Mouse (Mus musculus) splenic B cell, adult 2 months (primary cell): ENCODE measurements at regions not wholly inside any gene's neighbourhood (a gene's known extent, or its start where the extent isn't known, plus 50 kb on each side); places are given as distances from the start of the nearest gene placed in this dataset.

ENCODE experiments used
- DNase-seq: peaks from one replicate; pipeline ENCODE4 v3.0.0-alpha.2; 2011; ENCODE audit warnings: low read depth, low spot score
- H3K27me3 ChIP-seq: 2 replicates; pipeline ENCODE4 v1.6.1; 2012; ENCODE audit warnings: mild to moderate bottlenecking, low read length, moderate library complexity, mixed read lengths; ENCODE audit not compliant: control insufficient read depth, poor library complexity, insufficient read depth, severe bottlenecking
- H3K36me3 ChIP-seq: 2 replicates; pipeline ENCODE4 v1.6.1; 2012; ENCODE audit warnings: mild to moderate bottlenecking, low read length, moderate library complexity, mixed read lengths; ENCODE audit not compliant: control insufficient read depth, poor library complexity, insufficient read depth, severe bottlenecking

DNA sequence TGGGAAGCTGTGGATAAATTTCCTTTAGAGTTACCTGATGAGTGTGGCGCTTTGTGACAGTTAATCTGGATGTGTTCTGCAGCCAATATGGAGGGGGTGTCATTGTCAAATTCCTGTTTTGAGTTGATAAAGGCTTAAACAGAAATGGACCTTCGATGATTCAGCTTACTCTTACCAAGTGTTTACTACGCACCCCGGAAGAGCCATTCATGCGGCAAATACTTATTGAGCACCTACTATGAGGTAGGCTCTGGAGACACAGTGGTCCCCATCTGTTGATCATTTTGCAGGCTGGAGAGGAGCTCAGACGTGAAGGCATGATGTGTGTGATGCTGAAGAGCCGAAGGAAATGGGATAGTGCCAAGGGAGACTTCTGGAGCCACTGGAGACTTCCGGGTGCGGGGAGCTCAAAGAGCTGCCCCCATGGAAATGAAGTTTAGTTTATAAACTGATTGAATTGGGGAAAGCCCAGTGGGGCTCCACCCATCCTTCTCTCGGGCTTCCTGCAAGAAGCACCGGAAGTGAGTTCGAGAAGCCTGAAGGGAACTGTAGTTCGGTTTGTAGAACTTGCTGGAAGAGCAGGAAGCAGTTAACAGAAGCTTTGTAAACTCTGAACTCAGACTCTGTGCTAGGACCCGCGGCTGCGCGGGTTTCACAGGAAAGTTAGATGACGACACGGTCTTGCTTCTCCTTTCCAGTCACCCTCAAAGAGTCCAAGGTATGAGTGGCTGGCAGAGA, 187.7 kb downstream of the Katnal1 start:
- H3K36me3 ChIP-seq: no peaks in the 10 kb centered on the region
- no peaks in the 10 kb centered on the region for H3K27me3 ChIP-seq
- DNase-seq: peak; percentile 40

DNA sequence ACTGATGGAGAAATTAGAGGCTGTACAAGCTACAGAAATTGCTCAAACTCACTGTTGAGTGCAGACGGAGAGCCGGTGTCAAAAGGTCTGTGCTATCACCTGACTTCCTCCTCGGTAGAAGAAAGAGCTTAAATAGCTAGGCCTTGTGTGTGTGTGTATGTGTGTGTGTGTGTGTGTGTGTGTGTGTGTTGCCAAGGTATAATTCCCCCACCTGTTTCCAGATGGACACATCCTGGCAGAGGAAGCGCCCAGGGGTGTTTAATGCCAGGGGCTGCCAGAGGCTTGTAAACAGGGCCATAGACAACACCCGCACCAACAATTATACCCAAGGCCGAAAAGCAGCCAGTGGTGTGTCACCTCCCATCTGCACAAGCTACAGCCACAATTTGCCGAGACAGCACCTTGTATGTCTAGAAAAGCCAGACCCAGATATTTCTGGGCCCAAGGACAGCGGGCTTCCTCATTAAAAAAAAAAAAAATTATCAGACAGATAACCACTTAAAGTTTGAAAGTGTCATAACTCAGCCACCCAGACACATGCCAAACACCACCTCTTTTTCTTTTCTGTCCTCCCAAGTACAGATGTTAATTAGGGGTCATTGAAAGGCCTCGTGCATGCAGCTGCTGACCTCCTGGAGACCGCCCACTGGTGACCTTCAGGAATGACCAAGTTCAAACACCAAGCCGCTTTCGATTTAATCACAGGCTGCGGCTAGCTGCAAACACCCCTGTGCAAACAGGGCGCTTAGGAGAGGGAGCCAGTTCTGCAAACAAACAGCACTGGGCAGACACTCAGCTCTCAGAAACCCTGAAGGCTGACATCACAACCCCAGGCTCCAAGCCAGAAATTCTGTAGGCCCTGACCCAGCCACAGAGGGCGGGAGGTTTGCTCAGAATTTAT, 188.0 kb upstream of the Ubl3 start:
- DNase-seq: no peak

DNA sequence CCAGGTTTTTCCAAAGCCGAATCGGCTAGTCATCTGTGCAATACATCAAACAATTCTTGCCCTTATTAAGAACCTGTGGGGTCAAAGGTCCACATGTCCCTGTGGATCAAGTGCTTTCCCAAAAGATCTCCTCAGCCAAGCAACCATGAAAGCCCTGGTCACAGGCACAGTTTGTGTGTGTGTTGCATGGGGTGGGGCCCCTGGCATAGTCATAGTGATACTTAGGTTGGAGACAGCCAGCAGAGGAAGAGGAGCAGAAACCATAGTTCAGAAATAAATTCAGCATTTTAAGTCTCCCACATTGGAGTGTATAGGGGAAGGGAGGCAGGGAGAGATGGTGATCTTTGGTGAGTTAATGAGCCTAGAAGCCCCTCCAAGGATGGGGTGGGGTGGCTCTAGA, 187.1 kb upstream of the Ubl3 start:
- H3K36me3 ChIP-seq: no peaks in the 10 kb centered on the region
- H3K27me3 ChIP-seq: no peaks in the 10 kb centered on the region
- no peak for DNase-seq

More for the DNA sequence above, 188.0 kb upstream of the Ubl3 start:
- H3K36me3 ChIP-seq: no peaks in the 10 kb centered on the region
- no peaks in the 10 kb centered on the region for H3K27me3 ChIP-seq

DNA sequence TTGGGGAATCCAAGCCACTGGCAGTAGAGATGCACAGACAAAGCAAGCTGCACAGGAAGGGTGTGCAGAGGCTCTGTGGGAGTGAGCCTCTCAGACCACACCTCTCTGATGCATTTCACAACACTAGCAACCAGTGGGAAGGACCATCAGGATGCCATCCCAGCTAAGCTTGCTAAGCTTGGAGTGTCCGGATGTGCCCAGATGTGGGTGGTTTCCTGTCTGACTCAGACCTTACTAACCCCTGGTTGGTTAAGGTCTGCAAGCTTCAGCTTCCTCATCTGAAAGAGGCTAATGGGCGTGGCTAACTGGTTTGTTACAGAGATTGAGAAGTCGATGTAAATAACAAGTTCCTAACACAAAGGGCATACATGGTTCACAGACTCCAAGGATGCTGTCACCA, 186.6 kb upstream of the Ubl3 start:
- Histone ChIP-seq H3K36me3 (no peaks in the 10 kb centered on the region), H3K27me3 (no peaks in the 10 kb centered on the region)
- DNase-seq: peak; percentile 71

DNA sequence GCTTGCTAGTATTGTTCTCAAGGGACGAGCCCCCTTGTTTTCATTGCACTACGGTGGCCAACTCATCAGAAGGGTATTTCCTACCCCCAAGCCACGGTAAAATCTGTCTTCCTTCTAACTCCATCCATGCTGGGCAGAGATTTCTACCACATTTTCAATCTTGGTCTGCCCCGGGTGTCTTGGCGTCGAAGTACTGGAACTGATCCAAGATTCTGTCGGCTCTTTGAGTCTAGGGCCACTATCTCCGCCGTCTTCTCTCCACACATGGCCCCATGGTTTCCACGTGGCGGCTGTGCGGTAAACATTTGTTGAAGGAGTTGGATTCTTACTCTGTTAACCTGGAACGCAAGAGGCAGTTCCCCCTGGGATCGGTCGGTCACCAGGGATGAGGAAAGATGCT, 177.0 kb upstream of the Ubl3 start:
- DNase-seq: no peak
- H3K27me3 ChIP-seq: no peaks in the 10 kb centered on the region; the same call in 1 of the 2 replicates
- no peaks in the 10 kb centered on the region for H3K36me3 ChIP-seq

DNA sequence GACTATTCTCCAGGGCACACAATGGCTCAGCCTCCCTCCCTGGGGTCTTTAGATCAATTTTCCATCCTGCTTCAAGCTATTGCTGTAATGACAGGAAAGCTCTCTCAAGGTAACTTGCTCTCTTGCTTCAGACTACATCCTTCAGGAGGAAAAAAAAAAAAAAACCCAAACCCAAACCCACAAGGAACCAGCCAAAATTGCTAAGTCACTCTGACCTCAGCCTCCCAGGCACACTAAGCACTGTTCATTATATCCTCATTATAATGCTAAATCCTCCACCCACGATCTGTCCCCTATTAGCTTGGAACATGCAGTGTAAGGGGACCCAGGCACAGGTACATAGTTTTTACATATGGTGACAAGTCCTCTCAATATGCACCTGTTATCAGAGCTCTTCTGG, 175.9 kb upstream of the Ubl3 start:
- H3K36me3 ChIP-seq: no peaks in the 10 kb centered on the region
- no peak for DNase-seq

DNA sequence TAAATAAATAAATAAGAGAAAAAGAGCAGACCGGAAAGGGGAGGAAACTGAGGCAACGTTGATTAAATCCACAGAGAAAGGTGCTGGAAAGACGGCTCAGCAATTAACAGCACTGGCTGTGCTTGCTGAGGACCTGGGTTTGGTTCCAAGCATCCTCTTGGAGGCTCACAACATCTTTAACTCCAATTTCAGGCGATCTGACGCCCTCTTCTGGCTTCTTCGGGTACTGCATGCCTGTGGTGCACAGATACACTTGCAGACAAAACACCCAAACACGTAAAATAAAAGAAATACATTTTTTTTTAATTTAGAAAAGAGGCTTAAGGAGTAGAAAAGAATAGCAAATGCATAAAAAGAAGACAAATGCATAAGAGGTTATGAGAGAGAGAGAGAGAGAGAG, 173.9 kb upstream of the Ubl3 start:
- no peaks in the 10 kb centered on the region for H3K36me3 ChIP-seq
- no peaks in the 10 kb centered on the region; the same call in 1 of the 2 replicates for H3K27me3 ChIP-seq
- DNase-seq: no peak

More for the DNA sequence above, 175.9 kb upstream of the Ubl3 start:
- H3K27me3 ChIP-seq: no peaks in the 10 kb centered on the region; the same call in 1 of the 2 replicates

DNA sequence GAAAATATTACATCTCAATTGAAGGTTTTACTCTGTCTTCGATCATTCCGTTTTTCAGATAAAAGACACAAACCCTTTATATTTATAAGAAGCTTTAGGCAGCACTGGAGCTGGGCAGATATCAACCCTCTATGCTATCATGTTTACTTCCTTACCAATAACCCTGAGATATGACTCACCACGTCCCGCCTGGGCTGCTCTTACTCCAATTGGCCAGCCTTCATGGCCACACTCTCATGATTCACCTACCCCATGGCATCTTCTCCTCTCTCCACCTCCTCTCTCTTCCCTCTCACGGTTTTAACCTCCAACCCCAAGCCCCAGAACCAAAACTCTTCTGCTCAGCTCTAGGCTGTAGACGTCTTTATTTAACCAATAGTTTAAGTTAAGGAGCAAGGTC, 171.9 kb upstream of the Ubl3 start:
- H3K27me3 ChIP-seq: no peaks in the 10 kb centered on the region; the same call in 1 of the 2 replicates
- no peaks in the 10 kb centered on the region for H3K36me3 ChIP-seq
- no peak for DNase-seq

DNA sequence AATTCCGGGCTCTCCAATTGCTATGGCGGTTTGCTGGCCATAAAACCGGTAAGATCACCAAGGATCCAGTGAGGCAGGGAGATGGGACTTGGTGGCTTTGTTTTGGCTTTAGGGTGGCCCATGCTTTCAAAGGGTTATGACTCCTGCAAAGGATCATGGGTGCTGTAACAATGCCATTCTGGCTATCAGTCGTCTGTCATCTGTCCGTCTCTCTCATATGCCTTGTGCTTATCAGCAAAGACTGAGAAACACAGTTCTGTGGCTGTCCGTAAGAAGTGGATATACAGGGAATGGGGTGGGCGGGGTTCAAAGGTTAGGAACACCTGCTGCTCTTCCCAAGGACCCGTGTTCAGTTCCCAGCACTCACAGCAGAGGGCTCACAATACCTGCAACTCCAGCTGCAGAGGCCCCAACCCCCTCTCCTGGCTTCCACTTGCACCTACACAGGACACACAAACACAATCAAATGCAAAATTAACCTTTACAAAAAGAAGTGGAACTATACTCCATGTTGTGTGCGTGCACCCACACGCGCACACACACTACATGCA, 171.2 kb upstream of the Ubl3 start:
- H3K27me3 ChIP-seq: no peaks in the 10 kb centered on the region; the same call in 1 of the 2 replicates
- no peak for DNase-seq

DNA sequence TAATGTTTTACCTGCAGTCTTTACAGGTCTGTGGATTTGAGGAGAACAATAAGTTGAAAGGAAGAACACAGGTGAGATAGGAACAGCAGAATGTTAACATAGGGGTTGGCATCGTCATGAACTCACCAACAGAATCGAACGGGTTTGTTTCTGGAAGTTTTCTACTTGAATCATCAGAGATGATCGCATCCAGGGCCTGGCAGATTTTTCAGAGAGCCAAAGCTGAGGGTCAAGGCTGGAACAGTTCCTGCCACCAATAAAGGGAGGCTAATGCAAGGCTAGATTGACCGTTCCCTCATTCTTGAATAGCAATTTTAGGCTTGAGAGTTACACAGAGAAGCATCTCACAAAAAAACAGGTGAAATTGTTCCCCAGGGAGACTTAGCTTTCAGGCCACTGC, 168.0 kb upstream of the Ubl3 start:
- H3K27me3 ChIP-seq: no peaks in the 10 kb centered on the region
- no peak for DNase-seq
- no peaks in the 10 kb centered on the region for H3K36me3 ChIP-seq

More for the DNA sequence above, 171.2 kb upstream of the Ubl3 start:
- no peaks in the 10 kb centered on the region for H3K36me3 ChIP-seq

DNA sequence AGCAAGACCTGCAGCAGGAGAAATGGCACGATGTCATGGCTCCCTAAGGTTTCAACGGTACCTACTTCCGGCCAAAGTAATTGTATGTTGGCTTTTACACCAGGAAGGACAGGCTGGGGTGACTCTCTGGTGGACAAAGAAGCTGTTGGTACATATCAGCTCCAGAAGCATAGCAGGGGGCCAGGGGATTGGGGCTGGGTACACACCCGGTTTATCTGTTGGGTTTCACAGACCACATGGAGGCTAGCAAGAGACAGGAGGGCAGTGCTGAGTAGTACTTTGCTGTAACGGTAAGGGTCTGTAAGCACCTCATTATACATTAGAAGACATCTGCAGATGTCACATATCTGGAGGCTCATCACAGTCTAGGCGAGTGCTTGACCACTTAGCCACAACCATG, 164.0 kb upstream of the Ubl3 start:
- Histone ChIP-seq H3K27me3 (no peaks in the 10 kb centered on the region), H3K36me3 (no peaks in the 10 kb centered on the region)
- no peak for DNase-seq

DNA sequence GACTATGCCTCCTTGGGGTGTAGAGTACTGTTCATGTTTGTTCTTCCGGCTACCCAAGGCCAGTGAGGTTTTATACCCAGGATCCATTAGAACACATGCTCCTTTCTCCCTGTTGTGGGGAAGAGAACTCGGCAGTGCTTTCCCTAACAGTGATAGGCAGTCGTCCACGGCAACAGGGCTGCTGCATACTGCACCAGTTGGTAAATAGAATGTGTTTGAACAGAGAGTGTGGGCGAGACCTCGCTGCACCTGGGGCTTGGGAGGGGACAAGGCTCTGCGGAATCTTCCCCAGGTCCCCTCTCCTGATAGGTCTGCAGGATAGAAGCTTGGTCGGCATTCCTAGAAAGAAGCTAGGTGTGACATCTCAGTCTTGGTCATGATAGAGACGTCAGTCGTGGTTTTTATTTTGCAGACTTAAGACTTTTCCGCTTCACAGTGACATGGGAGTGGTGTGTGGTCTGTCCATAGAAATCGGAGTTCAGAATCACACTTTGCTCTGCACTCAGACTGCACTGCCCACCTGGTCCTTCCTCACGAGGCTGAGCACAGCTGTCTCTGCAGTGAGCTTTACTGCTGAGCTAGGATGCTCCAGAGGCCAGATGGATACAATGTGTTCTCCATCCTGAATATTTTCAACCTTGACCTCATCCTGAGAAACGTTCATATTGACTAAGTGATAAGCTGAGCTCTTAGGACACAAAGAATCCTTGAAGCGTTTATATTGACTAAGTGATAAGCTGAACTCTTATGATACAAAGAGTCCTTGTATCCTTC, 162.8 kb upstream of the Ubl3 start:
- DNase-seq: no peak
- Histone ChIP-seq H3K36me3 (no peaks in the 10 kb centered on the region), H3K27me3 (no peaks in the 10 kb centered on the region)

DNA sequence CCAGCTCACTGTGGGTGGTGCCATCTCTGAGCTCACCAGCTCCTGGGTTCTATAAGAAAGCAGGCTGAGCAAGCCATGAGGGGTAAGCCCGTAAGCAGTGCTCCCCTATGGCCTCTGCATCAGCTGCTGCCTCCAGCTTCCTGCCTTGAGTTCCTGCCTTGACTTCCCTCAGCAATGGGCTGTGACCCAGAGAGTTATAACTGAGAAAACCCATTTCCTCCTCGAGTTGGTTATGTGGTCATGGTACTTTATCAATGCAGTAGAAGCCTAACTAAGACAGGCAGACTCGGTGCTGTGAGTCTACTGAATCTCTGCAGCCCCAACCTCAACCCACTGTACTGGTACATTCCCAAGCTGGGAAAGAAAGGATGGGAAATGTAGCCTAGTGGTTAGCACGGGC, 162.2 kb upstream of the Ubl3 start:
- peak; percentile 35 for DNase-seq
- H3K27me3 ChIP-seq: no peaks in the 10 kb centered on the region
- no peaks in the 10 kb centered on the region for H3K36me3 ChIP-seq

DNA sequence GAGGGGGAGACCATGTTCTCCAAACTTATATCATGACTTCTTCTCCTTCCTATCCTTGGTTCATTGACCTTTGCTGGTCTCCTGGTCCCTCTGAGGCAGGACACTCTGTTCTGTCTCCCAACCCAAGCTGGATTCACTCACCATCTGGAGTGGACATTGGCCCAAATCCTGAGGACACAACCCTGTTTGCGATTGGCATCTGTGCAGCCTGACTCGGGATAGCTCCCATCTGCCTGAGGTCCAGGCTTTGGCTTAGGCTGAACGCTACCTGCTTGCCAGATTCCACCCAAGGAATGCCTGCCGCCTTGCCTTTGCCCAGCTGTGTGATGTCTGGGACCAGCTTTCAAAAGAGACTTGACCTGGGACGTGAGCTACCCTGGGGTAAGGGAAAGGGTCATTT, 161.2 kb upstream of the Ubl3 start:
- Histone ChIP-seq H3K27me3 (no peaks in the 10 kb centered on the region), H3K36me3 (no peaks in the 10 kb centered on the region)
- no peak for DNase-seq
